Mouse (Mus musculus) ES-Bruce4 (cell line): Measurements from ENCODE around the gene Pakap. TPM values are rescaled to one million over a fixed set of nuclear protein-coding genes. Genes with fewer than 3 reads are reported as not detected.

Source experiments
- H3K27ac ChIP-seq: 2 replicates; pipeline ENCODE4 v1.5.1; 2012; ENCODE audit warnings: low read length, inconsistent platforms; ENCODE audit not compliant: insufficient read depth
- H3K27me3 ChIP-seq: 2 replicates; pipeline ENCODE4 v1.6.1; 2012; ENCODE audit warnings: mild to moderate bottlenecking, low read length, inconsistent platforms; ENCODE audit not compliant: control insufficient read depth, poor library complexity, insufficient read depth, severe bottlenecking
- H3K36me3 ChIP-seq: 2 replicates; pipeline ENCODE4 v1.6.1; 2012; ENCODE audit warnings: inconsistent platforms, mild to moderate bottlenecking, low read length, moderate library complexity; ENCODE audit not compliant: control insufficient read depth, poor library complexity, insufficient read depth, severe bottlenecking
- H3K4me1 ChIP-seq: one replicate; pipeline ENCODE4 v1.8.1; 2011; ENCODE audit warnings: low read length; ENCODE audit not compliant: control insufficient read depth, insufficient read depth
- H3K4me3 ChIP-seq: 2 replicates; pipeline ENCODE4 v1.5.1; 2011; ENCODE audit warnings: low read depth, mild to moderate bottlenecking, low read length
- H3K9ac ChIP-seq: 2 replicates; pipeline ENCODE4 v1.6.1; 2012; ENCODE audit warnings: low read depth, mild to moderate bottlenecking, inconsistent platforms; ENCODE audit not compliant: poor library complexity, severe bottlenecking
- H3K9me3 ChIP-seq: replicated peaks from 2 replicates; pipeline ENCODE4 v1.6.1; 2012; ENCODE audit warnings: mild to moderate bottlenecking, low read length, inconsistent platforms; ENCODE audit not compliant: control insufficient read depth, poor library complexity, insufficient read depth, severe bottlenecking
- CTCF ChIP-seq: IDR thresholded peaks from one replicate; pipeline ENCODE4 v1.8.1; 2011; ENCODE audit warnings: low read depth, low read length
- EP300 ChIP-seq: IDR thresholded peaks from 2 replicates; pipeline ENCODE4 v1.6.1; 2011; ENCODE audit warnings: low read depth, low read length; ENCODE audit not compliant: insufficient read depth
- POLR2A ChIP-seq: IDR thresholded peaks from one replicate; pipeline ENCODE4 v1.8.1; 2011; ENCODE audit warnings: low read length; ENCODE audit not compliant: insufficient read depth
- polyA plus RNA-seq: library from polyadenylated mRNA; stranded (reverse); fragments of >200 nt; gene quantifications from 2 replicates; pipeline ENCODE4 v1.2.4, GENCODE M21; 2011; ENCODE audit warnings: low read depth; ENCODE audit not compliant: missing spikeins, insufficient read depth, insufficient read length

Gene Pakap
- polyA plus RNA-seq, 1 experiment, result 2.4 TPM

- no peaks in the 10 kb centered on the region for H3K9me3 ChIP-seq
- H3K4me3 ChIP-seq, result peak overlapping the region; percentile 81
- H3K4me1 ChIP-seq, result peaks cover 9% of the 10 kb centered on the region
- no peaks in the 10 kb centered on the region; the same call in 1 of the 2 replicates for H3K27me3 ChIP-seq
- 0 out of 2 replicates have a peak overlapping the region, but pooled peaks have one; percentile 9 for H3K27ac ChIP-seq
- TF ChIP-seq POLR2A (peak; percentile 79), CTCF (no peak), EP300 (0 out of 2 replicates have a peak, but pooled peaks have one; percentile 23)
- H3K36me3 ChIP-seq, result no peaks in the 10 kb centered on the region
- peak overlapping the region; percentile 62 for H3K9ac ChIP-seq
Observed at GRCm38 (mm10) chr4:57781994-57782393, 214.0 kb downstream of the Pakap start.

GRCm38 (mm10) chr4:57782549-57783390 is 214.8 kb downstream of the Pakap start:
- Histone ChIP-seq H3K9me3 (no peaks in the 10 kb centered on the region), H3K36me3 (no peaks in the 10 kb centered on the region), H3K9ac (peak overlapping the region; percentile 62), H3K4me3 (peak overlapping the region; percentile 81), H3K4me1 (peaks cover 9% of the 10 kb centered on the region), H3K27ac (no peak overlapping the region), H3K27me3 (no peaks in the 10 kb centered on the region; the same call in 1 of the 2 replicates)
- TF ChIP-seq EP300 (no peak), POLR2A (no peak), CTCF (no peak)

- Histone ChIP-seq H3K27me3 (no peaks in the 10 kb centered on the region; the same call in 1 of the 2 replicates), H3K36me3 (no peaks in the 10 kb centered on the region), H3K4me1 (peaks cover 9% of the 10 kb centered on the region), H3K9ac (peak overlapping the region; percentile 62), H3K9me3 (no peaks in the 10 kb centered on the region), H3K27ac (no peak overlapping the region), H3K4me3 (peak overlapping the region; percentile 81)
- TF ChIP-seq EP300 (no peak), CTCF (no peak), POLR2A (no peak)
Observed at GRCm38 (mm10) chr4:57783391-57783770, 215.4 kb downstream of the Pakap start.

GRCm38 (mm10) chr4:57783853-57784600 is 216.0 kb downstream of the Pakap start:
- Histone ChIP-seq H3K4me1 (peaks cover 9% of the 10 kb centered on the region), H3K4me3 (no peak overlapping the region), H3K36me3 (no peaks in the 10 kb centered on the region), H3K9me3 (no peaks in the 10 kb centered on the region), H3K9ac (no peak overlapping the region), H3K27ac (no peak overlapping the region), H3K27me3 (no peaks in the 10 kb centered on the region; the same call in 1 of the 2 replicates)
- TF ChIP-seq POLR2A, result no peak
- no peak for TF ChIP-seq EP300
- no peak for TF ChIP-seq CTCF

- H3K9ac ChIP-seq, result no peak overlapping the region
- TF ChIP-seq CTCF, result peak; percentile 55
- TF ChIP-seq POLR2A, result no peak
- 0 out of 2 replicates have a peak, but pooled peaks have one; percentile 22 for TF ChIP-seq EP300
- peaks cover 7% of the 10 kb centered on the region for H3K4me1 ChIP-seq
- no peaks in the 10 kb centered on the region for H3K9me3 ChIP-seq
- no peaks in the 10 kb centered on the region; the same call in 1 of the 2 replicates for H3K27me3 ChIP-seq
- H3K36me3 ChIP-seq, result no peaks in the 10 kb centered on the region
- peak overlapping the region; percentile 49; the same call in 1 of the 2 replicates for H3K27ac ChIP-seq
- no peak overlapping the region for H3K4me3 ChIP-seq
Observed at GRCm38 (mm10) chr4:57788709-57789108, 220.7 kb downstream of the Pakap start.
